Mouse (Mus musculus) T-helper 1 cell (primary cell): Measurements from ENCODE around the gene Ubald1.

Experiments used
- in situ Hi-C: fragments of 300-600 bp; cut with MboI, MseI; formaldehyde crosslinking; loops from one replicate; pipeline ENCODE4 v1.15.1; 2025; ENCODE audit warnings: high pct_unique_total_duplicates

Gene Ubald1

DNA sequence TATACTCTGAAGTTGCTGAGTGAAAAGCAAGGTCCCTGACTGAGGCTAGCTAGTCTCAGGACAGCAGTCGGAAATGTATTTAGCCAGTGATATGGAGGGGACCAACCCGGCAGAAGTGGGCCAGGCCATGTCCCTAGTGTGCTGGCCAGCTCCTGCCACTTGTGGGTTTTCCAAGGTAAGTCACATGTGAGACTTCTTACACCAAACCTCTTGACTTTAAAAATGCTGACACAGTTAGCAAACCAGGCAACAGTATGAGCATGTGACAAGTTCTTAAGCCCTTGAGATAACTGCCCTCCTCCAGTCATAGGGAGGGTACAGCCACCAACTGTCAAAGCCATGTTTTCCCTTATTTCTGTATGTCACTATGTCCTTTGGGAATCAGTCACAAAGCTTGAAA, 8.2 kb downstream of the Ubald1 start:
- in situ Hi-C loops, result no loop called here

DNA sequence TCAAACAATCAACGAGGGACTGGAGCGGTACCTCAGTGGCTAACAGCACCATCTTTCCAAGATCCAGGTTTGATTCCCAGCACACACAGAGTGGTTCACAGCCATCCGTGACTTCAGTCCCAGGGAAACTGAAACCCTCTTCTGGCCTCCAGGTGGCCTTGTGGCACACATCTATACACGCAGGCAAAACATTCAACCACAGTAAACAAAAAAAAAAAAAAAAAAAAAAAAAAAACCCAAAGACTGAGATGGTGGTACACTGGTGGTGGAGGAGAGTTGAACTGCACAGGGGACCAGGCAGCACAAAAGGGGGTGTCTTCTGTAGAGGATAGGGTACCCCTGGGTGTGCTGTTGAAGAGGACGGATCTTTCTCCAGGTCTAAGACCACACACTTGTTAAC, 9.6 kb downstream of the Ubald1 start:
- in situ Hi-C loops, result no loop called here

DNA sequence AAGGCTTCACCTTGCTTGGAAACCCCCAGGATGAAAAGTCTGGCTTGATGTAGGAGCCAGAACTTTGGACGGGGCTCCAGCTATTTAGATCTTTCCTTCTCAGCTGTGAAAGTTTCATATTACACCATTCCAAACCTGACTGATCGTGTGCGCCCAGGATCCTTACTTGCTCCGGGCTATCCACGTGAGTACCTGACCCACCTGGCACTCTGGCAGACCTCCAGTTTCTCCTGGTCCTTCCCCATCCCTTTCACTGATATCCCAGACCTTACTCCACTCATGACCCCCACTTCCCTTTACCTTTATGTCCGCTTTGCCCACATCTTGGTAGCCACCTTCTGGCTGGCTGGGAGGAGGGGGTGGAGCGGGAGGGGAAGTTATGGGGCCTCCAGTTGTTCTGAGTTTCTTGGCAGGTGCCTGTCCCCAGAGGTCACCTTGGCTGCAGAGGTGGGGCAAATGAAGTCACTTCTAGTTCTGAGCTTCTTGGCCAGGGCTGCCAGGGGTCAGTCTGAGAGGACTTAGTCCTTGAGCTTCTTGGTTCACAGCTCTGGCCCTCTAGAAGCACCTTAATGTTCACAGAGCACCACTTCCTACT, 13.9 kb downstream of the Ubald1 start:
- in situ Hi-C loops, result no loop called here

GRCm38 (mm10) chr16:4863742-4864141, 16.4 kb downstream of the Ubald1 start:
- in situ Hi-C loops, result no loop called here

- in situ Hi-C loops, result no loop called here
Measured at GRCm38 (mm10) chr16:4862863-4863483, 17.1 kb downstream of the Ubald1 start.

DNA sequence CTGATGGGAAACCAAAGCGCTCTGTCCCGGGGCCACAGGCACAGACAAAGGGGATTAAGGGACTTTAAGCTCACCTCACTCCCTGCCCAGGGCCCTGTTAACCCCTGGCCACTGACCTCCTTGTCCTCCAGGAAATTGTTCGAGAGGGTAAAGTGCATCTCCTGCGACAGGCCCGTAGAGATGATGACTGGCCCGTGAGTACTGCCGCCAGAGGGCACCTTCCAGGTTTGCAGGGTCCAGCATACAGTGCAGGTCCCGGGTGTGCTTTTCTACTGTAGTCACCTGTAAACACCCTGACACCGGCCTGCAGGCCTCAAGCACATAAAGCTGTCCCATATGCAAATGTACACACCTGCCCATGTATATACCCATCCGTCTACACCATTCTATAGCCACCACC, 18.7 kb downstream of the Ubald1 start:
- in situ Hi-C loops, result no loop called here

GRCm38 (mm10) chr16:4855046-4855650, 25.0 kb downstream of the Ubald1 start:
- in situ Hi-C loops, result no loop called here

GRCm38 (mm10) chr16:4850938-4851628, 29.0 kb downstream of the Ubald1 start:
- in situ Hi-C loops, result no loop called here

DNA sequence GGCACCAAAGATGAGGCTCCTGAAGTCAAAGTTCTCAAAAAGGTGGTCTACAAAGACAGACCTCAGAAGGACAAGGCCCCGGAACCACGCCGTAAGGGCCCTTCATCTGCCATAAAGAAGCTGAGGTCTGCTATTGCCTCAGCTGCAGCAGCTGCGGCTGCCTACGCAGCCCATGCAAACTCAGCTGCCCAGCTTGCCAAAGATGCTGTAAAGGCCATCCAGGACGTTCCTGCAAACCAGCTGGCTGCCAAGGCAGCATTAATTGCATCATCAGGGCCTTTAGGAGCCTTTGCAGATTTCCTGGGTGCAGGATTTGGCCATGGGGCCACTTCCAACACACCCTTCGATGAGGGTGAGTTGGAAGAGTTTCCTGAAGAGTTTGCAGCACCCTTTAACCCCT, 29.8 kb downstream of the Ubald1 start:
- in situ Hi-C loops, result no loop called here

DNA sequence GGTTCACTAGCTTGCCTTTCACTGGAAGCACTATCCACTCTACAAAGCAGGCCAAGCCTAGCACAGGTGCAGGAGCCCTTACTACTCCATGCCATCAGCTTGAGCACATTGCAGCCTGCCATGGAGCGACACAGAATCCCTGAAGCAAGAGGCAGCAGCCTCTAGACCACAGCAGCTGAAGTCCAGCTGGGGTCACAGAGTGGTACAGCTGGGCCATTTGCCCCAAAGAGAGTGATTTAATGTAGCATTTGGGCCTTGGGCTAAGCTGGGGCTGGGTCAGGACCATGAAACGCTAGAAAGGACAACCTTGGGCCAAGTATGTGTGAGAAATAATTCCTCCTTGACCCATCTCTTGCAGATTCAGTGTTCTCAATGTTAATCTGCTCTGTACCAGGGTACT, 32.0 kb downstream of the Ubald1 start:
- in situ Hi-C loops, result no loop called here

GRCm38 (mm10) chr16:4847041-4847440, 33.1 kb downstream of the Ubald1 start:
- in situ Hi-C loops, result no loop called here

GRCm38 (mm10) chr16:4840231-4840630, 39.9 kb downstream of the Ubald1 start:
- in situ Hi-C loops, result no loop called here

DNA sequence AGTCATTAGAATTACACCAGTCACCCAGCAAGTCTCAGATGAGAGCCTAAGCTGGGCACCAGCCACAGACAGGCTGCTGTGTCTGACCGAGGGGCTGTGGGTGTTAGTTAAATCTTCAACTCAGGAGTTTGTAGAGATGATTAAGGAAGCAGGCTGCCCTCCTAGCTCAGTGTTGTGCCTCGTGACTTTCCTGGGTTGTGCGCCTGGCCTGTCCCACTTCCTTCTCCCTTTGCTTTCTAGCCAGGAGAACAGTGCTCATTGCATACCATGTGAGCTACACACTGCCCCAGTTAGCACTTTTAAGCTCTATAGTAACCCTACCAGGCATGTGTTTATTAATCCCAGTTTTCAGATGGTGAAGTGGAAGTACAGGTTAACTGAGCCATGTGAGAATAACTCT, 40.6 kb downstream of the Ubald1 start:
- in situ Hi-C loops, result no loop called here

- in situ Hi-C loops, result no loop called here
Measured at GRCm38 (mm10) chr16:4837631-4838030, 42.5 kb downstream of the Ubald1 start.

GRCm38 (mm10) chr16:4835191-4835590, 44.9 kb downstream of the Ubald1 start, which contains the start of gene 4930562C15Rik:
Gene 4930562C15Rik (plus strand): TSS chr16:4835416.
- in situ Hi-C loops, result no loop called here

GRCm38 (mm10) chr16:4833858-4834257, 46.3 kb downstream of the Ubald1 start:
- in situ Hi-C loops, result no loop called here

GRCm38 (mm10) chr16:4831650-4832419, 48.3 kb downstream of the Ubald1 start:
- in situ Hi-C loops, result no loop called here

DNA sequence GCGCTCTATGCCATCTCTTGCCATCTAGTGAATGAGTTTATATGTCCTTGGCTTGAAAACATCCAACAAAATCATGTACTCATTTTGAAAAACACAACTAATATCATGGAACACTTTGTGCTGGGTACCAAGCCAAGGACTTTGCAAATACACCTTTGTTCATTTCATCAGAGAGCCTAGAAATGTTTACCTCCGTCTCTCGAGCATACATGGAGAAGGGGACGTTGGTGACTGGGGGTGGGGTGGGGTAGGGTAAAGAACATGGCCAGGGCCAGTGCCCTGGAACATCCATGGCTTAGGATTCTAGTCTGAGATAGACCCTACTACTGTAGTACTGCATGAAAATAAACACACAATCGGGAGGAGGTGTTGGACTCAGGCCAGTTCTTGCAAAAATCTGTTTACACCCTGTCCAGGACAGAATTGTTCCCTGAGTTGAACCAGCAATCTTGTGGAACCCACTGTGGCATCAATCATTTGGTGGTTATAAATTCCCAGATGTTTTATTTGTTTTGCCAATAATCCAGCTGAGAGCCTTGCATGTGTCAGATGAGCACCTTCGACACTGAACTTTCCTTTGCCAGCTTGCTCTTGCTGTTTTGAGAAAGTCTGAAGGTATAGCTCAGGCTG, 50.7 kb downstream of the Ubald1 start:
- in situ Hi-C loops, result loop anchor here (10.0 kb wide), 1 partner anchor 925 kb away; no protein-coding TSS in a partner anchor

GRCm38 (mm10) chr16:4827639-4828038, 52.5 kb downstream of the Ubald1 start:
- in situ Hi-C loops, result loop anchor here (10.0 kb wide), 1 partner anchor 927 kb away; no protein-coding TSS in a partner anchor
